Mouse (Mus musculus): ENCODE measurements at regions not wholly inside any gene's neighbourhood (a gene's known extent, or its start where the extent isn't known, plus 50 kb on each side); places are given as distances from the start of the nearest gene placed in this dataset.

DNA sequence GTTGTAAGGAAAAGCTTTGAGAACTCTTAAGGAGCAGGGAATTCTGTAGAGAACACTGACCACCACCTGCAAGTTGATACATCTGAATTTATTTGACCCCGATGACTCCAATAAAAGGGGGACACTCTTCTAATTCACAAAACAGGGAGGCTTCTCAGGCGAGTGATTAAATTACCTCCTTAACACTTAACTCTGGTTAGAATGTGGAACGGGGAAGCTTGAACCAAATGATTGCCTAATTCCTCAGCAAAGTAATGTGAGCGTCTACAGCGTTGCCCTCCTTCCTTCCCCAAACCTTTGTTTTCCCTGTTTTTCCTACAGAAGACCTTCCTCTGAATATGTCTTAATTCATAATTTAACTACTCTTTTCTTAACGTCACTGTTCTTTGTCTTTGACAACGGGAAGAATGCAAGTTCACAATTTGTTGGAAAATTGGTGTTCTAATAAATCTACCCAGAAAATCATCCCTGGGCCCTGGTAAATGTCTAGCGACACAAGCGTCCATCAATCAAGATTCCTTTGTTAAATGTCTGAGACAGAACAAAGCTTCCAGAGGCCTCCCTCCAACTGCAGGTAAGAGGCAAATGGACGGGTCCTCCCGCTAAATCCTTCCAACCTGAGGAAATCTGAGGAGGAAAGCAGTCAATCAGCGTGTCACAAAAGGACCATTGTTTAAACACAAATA lies 236.8 kb upstream of the Gpc5 start:
- no peak for DNase-seq (ENCODE audit: low spot score in 2 of 2)
- intact Hi-C loops (cut with DNase I), result no loop called here

DNA sequence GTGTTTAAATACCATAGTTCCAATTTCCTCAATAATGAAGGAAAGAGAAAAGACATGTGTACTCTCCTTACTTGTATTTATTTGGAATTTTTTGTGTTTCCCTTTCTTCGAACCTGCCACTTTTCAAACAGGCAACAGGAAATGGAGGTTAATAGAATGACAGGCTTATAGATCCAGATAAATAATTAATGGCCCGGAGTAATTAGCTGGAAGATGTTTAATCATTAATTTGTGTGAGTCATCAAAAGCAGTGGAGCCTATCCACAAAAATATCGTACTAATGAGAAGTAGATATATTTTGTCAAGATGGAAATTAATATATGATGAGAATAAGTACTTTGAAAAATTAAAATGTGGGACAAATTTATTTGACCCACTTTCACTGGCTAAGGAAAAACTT lies 236.3 kb upstream of the Gpc5 start:
- intact Hi-C loops (cut with DNase I), result loop anchor here (2.0 kb wide), 2 partner anchors 57 to 187 kb away; no protein-coding TSS in a partner anchor
- DNase-seq (ENCODE audit: low spot score in 2 of 2), result no peak

DNA sequence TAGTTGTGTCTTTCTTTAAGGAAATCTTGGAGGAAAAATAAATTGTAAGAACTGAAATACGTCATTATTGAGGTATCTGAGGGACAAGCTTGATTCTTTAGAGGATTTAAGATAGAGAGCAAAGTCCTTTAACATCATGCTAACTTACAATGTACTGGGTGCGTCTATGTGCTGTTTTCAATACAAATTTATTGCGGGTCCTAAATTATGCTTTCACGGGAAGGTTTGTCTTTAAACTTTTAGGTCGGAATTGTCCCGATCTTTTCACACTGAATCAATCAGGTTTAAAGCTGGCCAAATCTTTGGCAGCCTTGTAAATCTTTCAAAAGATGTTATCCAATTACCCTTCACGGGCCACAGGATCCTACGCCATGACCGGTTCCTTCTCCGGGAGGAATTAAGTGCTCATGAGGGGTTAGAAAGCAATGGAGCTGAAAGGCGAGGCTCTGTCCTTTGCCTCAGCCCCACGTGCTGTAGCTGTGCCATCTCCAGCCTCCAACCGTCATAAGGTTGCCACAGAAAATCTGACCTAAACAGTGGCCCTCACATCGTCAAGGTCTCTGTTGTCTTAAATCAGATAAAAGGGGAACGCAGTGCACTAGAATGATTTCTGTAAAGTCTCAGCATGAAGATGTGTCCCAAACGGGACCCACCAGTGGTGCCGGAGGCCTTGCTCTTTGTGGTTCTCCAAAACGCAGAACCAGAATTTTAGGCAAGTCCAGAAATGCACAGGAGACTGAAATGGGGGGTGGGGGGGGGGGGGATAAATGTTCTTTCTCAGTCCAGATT lies 235.6 kb upstream of the Gpc5 start:
- DNase-seq (ENCODE audit: low spot score in 2 of 2), result no peak
- intact Hi-C loops (cut with DNase I), result loop anchor here (2.0 kb wide), 2 partner anchors 56 to 186 kb away; no protein-coding TSS in a partner anchor

DNA sequence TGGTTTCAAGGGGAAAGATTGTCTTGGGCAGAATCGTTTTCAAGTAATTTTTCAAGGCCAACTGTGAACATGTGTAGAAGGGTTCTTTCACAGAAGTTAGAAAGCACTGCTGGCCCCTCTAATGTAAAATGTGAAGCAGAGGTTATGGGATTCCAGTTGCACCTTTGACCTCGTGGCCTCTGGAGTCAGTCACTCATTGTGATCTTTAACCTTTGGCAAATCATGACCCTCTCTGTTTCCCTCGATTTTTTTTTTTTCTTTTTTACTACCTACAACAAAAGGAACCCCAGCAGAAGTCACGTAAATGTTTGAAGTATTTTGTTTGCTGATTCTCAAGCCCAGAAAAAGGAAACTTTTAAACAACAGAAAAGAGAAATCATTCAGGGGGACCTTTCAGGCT lies 234.8 kb upstream of the Gpc5 start:
- intact Hi-C loops (cut with DNase I), result loop anchor here (2.0 kb wide), 2 partner anchors 56 to 186 kb away; no protein-coding TSS in a partner anchor
- no peak for DNase-seq (ENCODE audit: low spot score in 2 of 2)

DNA sequence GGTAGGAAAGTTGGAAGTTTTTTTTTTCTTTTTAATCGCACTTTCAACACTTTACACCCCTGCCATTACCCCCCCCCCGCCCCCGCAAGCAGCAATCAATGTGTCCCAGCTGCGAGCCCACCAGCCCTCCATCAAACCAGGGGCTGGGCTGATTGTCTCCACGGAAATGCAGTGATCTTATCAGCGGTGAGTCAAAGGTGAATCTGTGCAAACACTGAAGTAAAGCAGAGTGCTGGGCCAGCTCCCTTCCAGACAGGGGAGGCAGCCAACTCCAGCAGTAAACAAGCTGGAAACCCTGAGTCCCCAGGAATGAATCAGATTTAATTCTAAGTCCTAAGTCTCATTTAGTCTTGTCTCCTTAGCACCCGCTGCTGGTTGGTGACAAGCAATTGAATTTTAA lies 234.3 kb upstream of the Gpc5 start:
- intact Hi-C loops (cut with DNase I), result loop anchor here (2.0 kb wide), 2 partner anchors 55 to 185 kb away; no protein-coding TSS in a partner anchor
- no peak for DNase-seq (ENCODE audit: low spot score in 2 of 2)

DNA sequence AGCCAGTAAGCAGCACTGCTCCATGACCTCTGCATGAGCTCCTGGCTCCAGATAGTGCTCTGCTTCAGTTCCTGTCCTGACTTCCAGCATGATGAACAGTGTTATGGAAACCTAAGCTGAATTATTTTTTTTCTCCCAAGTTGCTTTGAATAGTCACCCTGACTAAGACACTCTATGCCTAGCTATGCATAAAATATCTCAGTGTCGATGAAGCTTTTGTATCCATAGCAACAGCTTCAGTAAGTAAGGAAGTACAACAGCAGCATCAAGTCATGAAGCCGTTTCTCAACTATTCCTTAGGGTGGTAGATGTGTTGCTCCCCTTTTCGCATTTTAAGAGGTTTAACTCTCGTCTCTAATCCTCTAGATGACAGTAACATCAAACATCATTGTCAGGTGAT lies 228.4 kb upstream of the Gpc5 start:
- intact Hi-C loops (cut with DNase I), result no loop called here
- DNase-seq (ENCODE audit: low spot score in 2 of 2), result peak in 1 of 2 experiments; percentile 30

DNA sequence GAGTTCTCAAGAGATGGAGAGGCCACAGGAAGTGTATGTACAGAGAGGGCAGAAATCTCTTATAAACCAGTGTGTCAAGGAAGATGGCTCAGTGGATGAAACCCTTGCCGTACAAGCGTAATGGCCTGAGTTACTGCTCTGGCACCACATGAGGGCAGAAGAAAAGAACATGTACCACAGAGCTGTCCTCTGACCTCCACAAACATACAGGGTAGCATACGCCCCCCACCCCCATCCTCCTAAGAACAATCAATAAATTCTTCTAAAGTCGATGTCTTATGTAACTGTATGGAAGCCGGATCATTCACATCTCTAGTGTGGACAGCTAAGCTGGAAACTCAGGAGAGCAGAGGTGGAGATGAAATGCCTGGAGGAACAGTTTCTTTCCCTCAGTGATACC lies 227.9 kb upstream of the Gpc5 start:
- DNase-seq (ENCODE audit: low spot score in 2 of 2), result no peak
- intact Hi-C loops (cut with DNase I), result no loop called here

DNA sequence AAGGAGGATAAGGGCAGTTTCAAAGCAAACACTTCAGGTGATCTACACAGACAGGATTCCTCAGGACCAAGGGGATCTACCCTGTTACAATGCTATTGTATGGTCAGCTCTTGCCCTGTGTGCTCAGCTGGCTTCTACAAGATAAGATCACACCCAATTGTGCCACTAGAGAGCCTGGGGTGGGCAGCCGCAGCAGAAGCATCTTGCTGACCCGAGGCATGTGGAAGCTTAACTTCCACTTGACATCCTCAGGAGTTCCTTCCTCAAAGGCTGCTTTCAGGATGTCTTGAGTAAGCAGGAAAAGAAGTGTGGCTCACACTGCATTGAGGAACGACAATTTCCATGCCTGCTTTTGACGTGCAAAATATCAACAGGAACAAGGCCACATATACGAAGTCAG lies 222.8 kb upstream of the Gpc5 start:
- intact Hi-C loops (cut with DNase I), result no loop called here
- peak in 1 of 2 experiments; percentile 27 for DNase-seq (ENCODE audit: low spot score in 2 of 2)

DNA sequence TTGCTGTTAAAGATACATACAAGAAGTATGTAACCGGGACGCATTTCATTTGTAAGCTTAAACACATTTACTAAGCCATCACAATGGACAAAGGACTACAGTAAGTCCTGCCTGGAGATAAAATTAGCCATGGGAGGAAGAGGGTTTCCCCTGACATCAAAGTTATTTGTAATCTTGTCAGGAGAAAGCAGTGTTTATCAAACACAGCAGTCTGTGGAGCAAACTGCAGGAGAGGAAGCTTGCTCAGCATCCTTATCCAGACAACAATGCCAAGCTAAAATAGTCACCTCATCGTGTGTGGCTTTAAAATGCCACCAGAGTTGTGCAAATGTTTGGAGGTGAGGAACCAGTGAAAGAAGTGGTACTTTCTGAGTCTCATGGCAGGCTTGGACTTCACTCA lies 216.9 kb upstream of the Gpc5 start:
- intact Hi-C loops (cut with DNase I), result no loop called here
- no peak for DNase-seq (ENCODE audit: low spot score in 2 of 2)

DNA sequence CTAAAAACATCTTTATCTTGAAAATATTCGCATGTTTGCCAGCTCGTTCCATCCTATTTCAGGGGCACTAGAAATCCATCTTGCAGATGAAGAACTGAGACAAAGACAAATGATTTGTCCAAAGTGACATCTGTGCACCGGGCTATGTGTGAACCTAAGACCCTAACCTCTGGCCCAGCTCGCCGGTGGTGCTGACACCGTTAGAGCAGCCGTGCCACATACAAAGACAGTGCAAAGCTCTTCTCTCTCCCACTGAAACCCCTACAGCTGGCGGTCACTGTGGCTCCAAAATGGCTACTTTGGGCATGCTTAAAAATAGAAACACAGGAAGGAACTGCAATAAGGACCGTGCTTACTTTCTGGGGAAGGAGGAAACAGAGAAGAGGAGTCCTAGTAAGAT lies 215.6 kb upstream of the Gpc5 start:
- DNase-seq (ENCODE audit: low spot score in 2 of 2), result no peak
- intact Hi-C loops (cut with DNase I), result no loop called here

DNA sequence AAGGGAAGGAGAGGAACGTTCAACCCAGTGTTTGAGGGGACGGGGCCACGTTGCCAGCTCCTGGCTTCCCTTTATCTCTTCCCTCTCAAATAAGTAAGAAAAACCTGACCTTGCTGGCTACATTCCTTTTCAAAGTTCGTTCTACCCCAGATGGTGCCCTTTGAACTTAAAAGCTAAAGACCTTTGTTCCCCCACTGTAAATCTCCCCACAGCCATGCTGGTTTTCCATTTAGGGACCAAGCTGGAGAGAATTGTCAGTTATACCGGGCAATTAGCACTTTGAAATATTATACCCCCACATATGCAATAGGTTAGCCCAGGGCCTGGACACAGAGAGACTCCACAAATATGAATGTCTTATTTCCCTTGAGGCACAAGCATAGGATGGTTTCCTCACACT lies 214.5 kb upstream of the Gpc5 start:
- no peak for DNase-seq (ENCODE audit: low spot score in 2 of 2)
- intact Hi-C loops (cut with DNase I), result no loop called here

DNA sequence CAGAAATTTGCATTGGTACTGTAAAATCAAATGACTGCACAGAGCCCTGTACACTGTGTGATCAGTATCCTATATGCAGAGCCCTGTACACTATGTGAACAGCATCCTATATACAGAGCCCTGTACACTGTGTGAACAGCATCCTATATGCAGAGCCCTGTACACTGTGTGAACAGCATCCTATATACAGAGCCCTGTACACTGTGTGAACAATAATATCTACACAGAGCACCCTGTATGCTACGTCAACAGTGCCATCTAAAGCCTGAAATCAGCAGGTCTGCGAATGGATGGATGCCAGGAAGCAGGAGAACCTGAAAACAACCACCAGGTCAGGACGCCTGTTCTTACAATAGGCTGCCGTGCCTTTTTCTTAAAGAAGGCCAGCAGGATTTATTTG lies 211.7 kb upstream of the Gpc5 start:
- intact Hi-C loops (cut with DNase I), result no loop called here
- no peak for DNase-seq (ENCODE audit: low spot score in 2 of 2)

DNA sequence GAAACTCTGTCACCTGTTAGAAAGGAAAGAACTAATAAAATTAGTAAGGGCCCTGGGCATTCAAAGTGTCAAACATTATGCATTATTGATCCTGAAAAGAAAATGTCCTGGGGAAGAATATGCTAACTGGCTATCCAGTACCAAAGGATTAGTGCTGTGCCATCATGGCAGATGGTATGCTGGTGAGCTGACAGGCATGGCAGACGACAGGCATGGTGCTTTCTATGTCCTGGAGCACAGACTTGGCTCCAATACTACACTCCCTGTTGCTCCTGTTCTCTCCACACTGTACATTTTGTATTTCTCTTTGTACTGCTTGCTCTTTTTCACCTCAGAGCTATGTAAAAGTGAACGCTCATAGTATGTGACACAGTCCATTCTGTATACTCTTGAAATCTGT lies 187.9 kb upstream of the Gpc5 start:
- intact Hi-C loops (cut with DNase I), result no loop called here
- no peak for DNase-seq (ENCODE audit: low spot score in 2 of 2)

DNA sequence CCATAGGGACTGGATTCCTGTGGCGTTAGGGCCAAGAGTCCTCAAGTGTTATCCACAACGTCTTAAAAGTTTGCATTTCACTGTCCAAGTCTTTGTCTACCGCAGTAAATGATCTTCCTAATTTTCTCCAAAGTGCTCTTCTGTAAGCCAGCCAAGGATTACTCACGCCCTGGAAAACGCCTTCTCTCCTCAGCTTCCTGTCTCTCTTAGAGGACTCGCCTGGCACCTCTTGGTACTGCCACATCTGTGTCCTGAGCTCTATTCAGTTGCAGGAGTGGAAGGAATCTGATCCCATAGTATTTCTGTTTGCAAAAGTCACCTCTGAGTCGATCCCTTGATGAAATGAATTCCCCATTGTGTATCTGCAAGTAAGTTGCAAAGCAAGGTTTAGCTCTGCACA lies 179.7 kb upstream of the Gpc5 start:
- intact Hi-C loops (cut with DNase I), result loop anchor here (2.0 kb wide), 1 partner anchor 55 kb away; no protein-coding TSS in a partner anchor
- peak in 1 of 2 experiments; percentile 62 for DNase-seq (ENCODE audit: low spot score in 2 of 2)

DNA sequence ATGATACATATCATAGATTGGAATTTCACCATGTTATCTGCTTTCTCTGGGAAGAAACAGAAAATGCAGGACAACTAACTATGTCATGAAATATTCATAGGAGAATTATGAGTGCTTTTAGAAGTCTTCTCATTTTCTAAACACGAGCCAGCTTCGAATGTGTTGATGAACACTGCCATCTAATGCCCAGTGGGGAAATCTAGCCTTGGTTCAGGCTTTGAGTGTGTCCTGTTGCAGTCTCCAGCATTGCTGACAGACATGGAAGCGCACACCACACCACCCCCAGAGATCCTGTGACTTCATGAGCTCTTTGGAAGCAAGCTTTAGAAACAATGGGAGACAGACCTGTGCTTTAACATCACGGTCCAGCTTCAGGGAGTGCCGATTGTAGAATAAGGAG lies 178.8 kb upstream of the Gpc5 start:
- peak; percentile 46 to 80 for DNase-seq (ENCODE audit: low spot score in 2 of 2)
- intact Hi-C loops (cut with DNase I), result loop anchor here (2.0 kb wide), 1 partner anchor 56 kb away; no protein-coding TSS in a partner anchor

DNA sequence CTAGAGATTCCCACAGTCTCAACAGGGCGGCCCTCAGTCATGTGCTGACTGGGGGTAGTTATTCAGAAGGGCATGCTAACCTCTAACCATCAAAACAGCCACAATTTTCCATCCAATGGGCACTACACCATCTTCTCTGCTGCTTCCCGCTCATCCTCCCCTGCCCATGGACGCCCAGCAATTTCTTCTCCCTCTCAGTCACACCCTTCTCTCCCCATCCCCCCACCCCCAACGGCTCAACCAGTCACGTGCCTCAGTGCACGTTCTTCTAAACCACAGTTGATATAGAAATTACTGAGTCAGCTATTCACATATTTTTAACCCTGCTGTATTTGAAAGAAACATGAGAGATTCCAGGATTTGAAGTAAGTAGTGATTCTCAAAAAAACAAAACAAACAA lies 146.3 kb upstream of the Gpc5 start:
- no peak for DNase-seq (ENCODE audit: low spot score in 2 of 2)
- intact Hi-C loops (cut with DNase I), result no loop called here

DNA sequence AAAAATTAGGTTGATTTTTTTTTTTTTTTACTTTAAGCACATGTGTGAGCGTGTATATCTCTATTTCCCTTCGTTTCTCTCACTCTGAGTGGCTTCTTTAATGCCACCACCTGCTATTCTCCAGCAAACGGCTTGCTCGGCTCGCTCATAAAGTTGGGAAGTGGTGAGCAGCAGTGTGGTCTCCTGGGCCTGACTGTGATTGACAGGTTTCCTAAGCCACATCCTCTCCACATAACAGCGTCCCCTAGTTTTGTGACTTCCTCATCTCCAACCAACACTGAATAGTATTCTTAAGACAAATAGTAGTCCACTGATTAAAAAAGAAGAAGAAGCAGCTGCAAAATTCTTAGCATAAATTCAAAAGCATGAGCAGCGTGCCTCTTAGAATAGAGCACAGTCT lies 145.7 kb upstream of the Gpc5 start:
- intact Hi-C loops (cut with DNase I), result no loop called here
- DNase-seq (ENCODE audit: low spot score in 2 of 2), result no peak

DNA sequence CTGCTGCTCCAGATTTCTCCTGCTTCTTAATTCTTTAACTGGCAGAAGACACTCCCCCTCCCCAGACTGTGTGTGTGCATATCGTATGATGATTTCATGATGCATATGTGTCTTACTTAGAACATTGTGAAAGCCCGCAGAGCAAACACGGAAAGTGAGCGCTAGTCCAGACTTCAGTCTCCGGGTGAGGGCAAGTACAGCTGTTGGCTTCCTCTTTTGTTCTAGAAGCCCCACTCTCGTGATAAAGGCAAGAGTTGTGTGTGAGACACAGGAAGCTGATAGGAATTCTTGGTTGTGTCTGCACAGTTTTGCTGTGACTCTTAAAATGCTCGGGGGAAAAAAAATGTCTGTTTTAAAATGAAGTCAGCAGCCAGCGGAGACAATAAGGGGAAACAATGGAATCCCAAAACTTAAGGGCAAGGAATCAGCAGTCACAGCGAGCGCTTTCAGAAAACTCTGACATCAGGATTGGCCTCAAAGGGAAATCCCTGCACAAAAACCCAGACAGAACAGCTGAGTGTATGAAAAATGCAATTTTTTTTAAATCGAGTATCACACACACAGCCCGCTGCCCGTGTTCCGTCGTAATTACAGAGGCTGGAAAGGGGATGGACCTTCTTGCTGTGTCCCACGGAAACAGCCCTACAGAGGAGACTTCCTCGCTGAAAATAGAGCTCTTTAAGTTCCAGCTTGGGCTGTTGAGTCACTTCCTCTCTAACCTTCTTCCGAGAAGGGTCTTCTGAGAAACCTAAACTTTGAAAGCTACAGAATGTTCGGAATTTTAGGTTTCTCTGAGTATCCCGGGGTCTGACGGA lies 143.5 kb upstream of the Gpc5 start:
- DNase-seq (ENCODE audit: low spot score in 2 of 2), result peak in 1 of 2 experiments; percentile 8
- intact Hi-C loops (cut with DNase I), result no loop called here

DNA sequence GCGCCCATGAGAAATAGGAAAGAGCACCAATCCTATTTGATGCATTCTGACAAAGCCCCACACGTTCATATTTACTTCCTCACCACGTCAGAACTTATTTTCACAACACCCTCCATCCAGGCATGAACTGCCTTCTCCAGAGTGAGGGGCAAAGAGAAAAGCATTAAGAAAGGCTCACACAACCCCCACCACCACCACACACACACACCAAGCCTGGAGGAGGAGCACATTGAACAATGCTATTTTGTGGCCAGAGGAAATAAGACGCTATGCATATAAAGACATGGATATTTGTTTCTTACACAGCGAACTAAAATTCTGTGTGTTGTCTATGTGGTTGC lies 142.9 kb upstream of the Gpc5 start:
- intact Hi-C loops (cut with DNase I), result no loop called here
- no peak for DNase-seq (ENCODE audit: low spot score in 2 of 2)

DNA sequence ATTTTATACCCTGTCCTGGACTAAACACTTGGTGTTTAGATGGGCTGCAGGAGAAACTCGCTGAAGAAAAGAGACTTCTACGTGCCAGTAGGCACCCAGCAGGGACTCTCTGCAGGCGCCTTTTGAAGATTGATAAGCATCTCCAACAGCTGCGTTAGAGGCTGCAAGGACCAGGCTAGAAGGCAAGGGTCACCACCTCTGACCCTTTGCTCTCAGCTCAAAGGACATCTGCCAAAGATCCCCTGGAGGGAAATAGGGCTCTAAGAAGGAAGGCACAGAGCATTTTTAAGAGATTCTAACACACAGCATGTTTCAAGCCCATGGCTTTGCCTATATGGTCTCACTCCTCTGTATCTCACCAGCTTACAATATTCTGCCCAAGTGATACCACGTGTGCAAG lies 139.7 kb upstream of the Gpc5 start:
- intact Hi-C loops (cut with DNase I), result no loop called here
- DNase-seq (ENCODE audit: low spot score in 2 of 2), result no peak
